Mouse (Mus musculus) MEL (cell line): ENCODE data around the gene Ttf2. TPM values are rescaled to one million over a fixed set of nuclear protein-coding genes. Genes with fewer than 3 reads are reported as not detected.

ENCODE experiments used
- DNase-seq: peaks from one replicate; pipeline ENCODE4 v3.0.0; 2011; ENCODE audit warnings: low read depth, low spot score
- H3K27ac ChIP-seq: 2 replicates; pipeline ENCODE4 v1.5.1; 2012; ENCODE audit warnings: low read depth, mild to moderate bottlenecking, control low read depth, low read length, moderate library complexity; ENCODE audit not compliant: control insufficient read depth
- H3K27me3 ChIP-seq, 2 experiments: fragments of 150-350 bp in 1 of 2; sonication (generic) in 1 of 2; 2 replicates each; pipeline ENCODE4 v1.6.1; 2012; ENCODE audit warnings: low read length in 2 of 2, mild to moderate bottlenecking in 2 of 2, improper control_type of control experiment in 1 of 2, moderate library complexity in 1 of 2; ENCODE audit not compliant: insufficient read depth in 2 of 2, control insufficient read depth in 1 of 2
- H3K36me3 ChIP-seq, 2 experiments: 2 replicates each; pipeline ENCODE4 v1.6.1; 2012 to 2014; ENCODE audit warnings: low read length in 2 of 2, improper control_type of control experiment in 1 of 2, inconsistent platforms in 1 of 2, mild to moderate bottlenecking in 1 of 2; ENCODE audit not compliant: insufficient read depth in 2 of 2, control insufficient read depth in 1 of 2
- H3K4me1 ChIP-seq, 2 experiments: fragments of 150-350 bp in 1 of 2; sonication (generic) in 1 of 2; 2 replicates each; pipeline ENCODE4 v1.6.1; 2012; ENCODE audit warnings: low read length in 2 of 2, improper control_type of control experiment in 1 of 2, mild to moderate bottlenecking in 1 of 2; ENCODE audit not compliant: insufficient read depth in 2 of 2, control insufficient read depth in 1 of 2
- H3K4me3 ChIP-seq, 2 experiments: fragments of 150-350 bp in 1 of 2; sonication (generic) in 1 of 2; 2 replicates each; pipeline ENCODE4 v1.5.1; 2012; ENCODE audit warnings: low read depth in 2 of 2, low read length in 2 of 2, mild to moderate bottlenecking in 2 of 2, moderate library complexity in 2 of 2, control low read depth in 1 of 2, improper control_type of control experiment in 1 of 2; ENCODE audit not compliant: control insufficient read depth in 1 of 2, insufficient read depth in 1 of 2
- H3K79me2 ChIP-seq: 2 replicates; pipeline ENCODE4 v1.6.1; 2012; ENCODE audit warnings: mild to moderate bottlenecking, low read length, moderate library complexity; ENCODE audit not compliant: control insufficient read depth, poor library complexity, insufficient read depth
- H3K9ac ChIP-seq: 2 replicates; pipeline ENCODE4 v1.6.1; 2012; ENCODE audit warnings: low read depth, mild to moderate bottlenecking, control low read depth, low read length, moderate library complexity; ENCODE audit not compliant: control insufficient read depth, poor library complexity, severe bottlenecking
- H3K9me3 ChIP-seq: fragments of 150-350 bp; sonication (generic); replicated peaks from 2 replicates; pipeline ENCODE4 v1.6.1; 2012; ENCODE audit warnings: mild to moderate bottlenecking, low read length, improper control_type of control experiment, moderate library complexity; ENCODE audit not compliant: insufficient read depth
- BHLHE40 ChIP-seq: IDR thresholded peaks from 2 replicates; pipeline ENCODE4 v1.6.1; 2012; ENCODE audit warnings: low read depth, mild to moderate bottlenecking, inconsistent platforms, low read length, improper control_type of control experiment, borderline replicate concordance
- E2F4 ChIP-seq: IDR thresholded peaks from 2 replicates; pipeline ENCODE4 v1.6.1; 2011; ENCODE audit warnings: low read depth, low read length, improper control_type of control experiment, borderline replicate concordance
- ELF1 ChIP-seq: IDR thresholded peaks from 2 replicates; pipeline ENCODE4 v1.6.1; 2014; ENCODE audit warnings: low read depth, mild to moderate bottlenecking, inconsistent platforms, low read length, improper control_type of control experiment, moderate library complexity
- GABPA ChIP-seq: IDR thresholded peaks from 2 replicates; pipeline ENCODE4 v1.6.1; 2012; ENCODE audit warnings: low read depth, mild to moderate bottlenecking, inconsistent platforms, low read length, improper control_type of control experiment, moderate library complexity
- GATA1 ChIP-seq: IDR thresholded peaks from 2 replicates; pipeline ENCODE4 v1.6.1; 2011; ENCODE audit warnings: low read depth, low read length, improper control_type of control experiment
- HCFC1 ChIP-seq: IDR thresholded peaks from 2 replicates; pipeline ENCODE4 v1.6.1; 2012; ENCODE audit warnings: low read depth, mild to moderate bottlenecking, inconsistent platforms, low read length, improper control_type of control experiment, moderate library complexity
- JUND ChIP-seq: IDR thresholded peaks from 2 replicates; pipeline ENCODE4 v1.6.1; 2011; ENCODE audit warnings: low read depth, mild to moderate bottlenecking, improper control_type of control experiment, low read length
- KAT2A ChIP-seq: conservative IDR thresholded peaks from 2 replicates; pipeline ENCODE4 v1.6.1; 2012; ENCODE audit warnings: low read depth, low read length, improper control_type of control experiment, inconsistent platforms
- MAFK ChIP-seq: IDR thresholded peaks from 2 replicates; pipeline ENCODE4 v1.6.1; 2011; ENCODE audit warnings: low read depth, mild to moderate bottlenecking, low read length, improper control_type of control experiment, borderline replicate concordance
- MAX ChIP-seq: IDR thresholded peaks from 2 replicates; pipeline ENCODE4 v1.6.1; 2011; ENCODE audit warnings: low read length, improper control_type of control experiment
- MAZ ChIP-seq: IDR thresholded peaks from 2 replicates; pipeline ENCODE4 v1.6.1; 2012; ENCODE audit warnings: low read depth, mild to moderate bottlenecking, inconsistent platforms, low read length, improper control_type of control experiment
- MXI1 ChIP-seq: IDR thresholded peaks from 2 replicates; pipeline ENCODE4 v1.6.1; 2011; ENCODE audit warnings: mild to moderate bottlenecking, low read depth, low read length, improper control_type of control experiment
- MYC ChIP-seq: IDR thresholded peaks from 2 replicates; pipeline ENCODE4 v1.6.1; 2011; ENCODE audit warnings: low read depth, mild to moderate bottlenecking, low read length, improper control_type of control experiment, moderate library complexity
- POLR2A ChIP-seq, 2 experiments: IDR thresholded peaks; 2 replicates each; pipeline ENCODE4 v1.6.1; 2011 to 2012; ENCODE audit warnings: low read length in 2 of 2, mild to moderate bottlenecking in 2 of 2, control low read depth in 1 of 2, improper control_type of control experiment in 1 of 2, low read depth in 1 of 2, moderate library complexity in 1 of 2; ENCODE audit not compliant: control insufficient read depth in 1 of 2, insufficient read depth in 1 of 2, poor library complexity in 1 of 2
- POLR2AphosphoS5 ChIP-seq: IDR thresholded peaks from 2 replicates; pipeline ENCODE4 v1.6.1; 2012; ENCODE audit warnings: low read depth, borderline replicate concordance, mild to moderate bottlenecking, inconsistent platforms, low read length, moderate library complexity, mixed read lengths
- RAD21 ChIP-seq: IDR thresholded peaks from 2 replicates; pipeline ENCODE4 v1.6.1; 2011; ENCODE audit warnings: mild to moderate bottlenecking, low read depth, low read length, improper control_type of control experiment
- SMC3 ChIP-seq: IDR thresholded peaks from 2 replicates; pipeline ENCODE4 v1.6.1; 2011; ENCODE audit warnings: low read depth, low read length, improper control_type of control experiment
- TAL1 ChIP-seq: IDR thresholded peaks from 2 replicates; pipeline ENCODE4 v1.6.1; 2012; ENCODE audit warnings: mild to moderate bottlenecking, inconsistent platforms, low read length, moderate library complexity, mixed read lengths
- UBTF ChIP-seq: IDR thresholded peaks from 2 replicates; pipeline ENCODE4 v1.6.1; 2012; ENCODE audit warnings: low read depth, mild to moderate bottlenecking, inconsistent platforms, low read length, improper control_type of control experiment, moderate library complexity, borderline replicate concordance; ENCODE audit not compliant: insufficient read depth
- USF1 ChIP-seq: IDR thresholded peaks from 2 replicates; pipeline ENCODE4 v1.6.1; 2014; ENCODE audit warnings: low read depth, mild to moderate bottlenecking, inconsistent platforms, low read length, improper control_type of control experiment, moderate library complexity
- ZKSCAN1 ChIP-seq: IDR thresholded peaks from 2 replicates; pipeline ENCODE4 v1.6.1; 2012; ENCODE audit warnings: low read depth, mild to moderate bottlenecking, inconsistent platforms, low read length, improper control_type of control experiment, moderate library complexity
- ZMIZ1 ChIP-seq: IDR thresholded peaks from 2 replicates; pipeline ENCODE4 v1.6.1; 2012; ENCODE audit warnings: low read depth, mild to moderate bottlenecking, inconsistent platforms, low read length, improper control_type of control experiment, moderate library complexity
- polyA plus RNA-seq, 2 experiments: library from polyadenylated mRNA; stranded (reverse) in 1 of 2; unstranded in 1 of 2; fragments of >175 nt in 1 of 2; fragments of >200 nt in 1 of 2; gene quantifications; 2 replicates each; pipeline versions ENCODE4 v1.2.1 to v1.2.4; 2012; ENCODE audit warnings: low replicate concordance in 2 of 2, low read depth in 1 of 2; ENCODE audit not compliant: insufficient read length in 2 of 2, insufficient read depth in 1 of 2, missing spikeins in 1 of 2
- total RNA-seq: library from RNA; depleted of rRNA; stranded (reverse); fragments of 300-350 nt; gene quantifications from 2 replicates; pipeline ENCODE4 v1.2.3, GENCODE M21; 2012

The Ttf2 gene
- total and polyA plus RNA-seq, 3 experiments, result 27.7 to 34.4 TPM; not detected in 1

DNA sequence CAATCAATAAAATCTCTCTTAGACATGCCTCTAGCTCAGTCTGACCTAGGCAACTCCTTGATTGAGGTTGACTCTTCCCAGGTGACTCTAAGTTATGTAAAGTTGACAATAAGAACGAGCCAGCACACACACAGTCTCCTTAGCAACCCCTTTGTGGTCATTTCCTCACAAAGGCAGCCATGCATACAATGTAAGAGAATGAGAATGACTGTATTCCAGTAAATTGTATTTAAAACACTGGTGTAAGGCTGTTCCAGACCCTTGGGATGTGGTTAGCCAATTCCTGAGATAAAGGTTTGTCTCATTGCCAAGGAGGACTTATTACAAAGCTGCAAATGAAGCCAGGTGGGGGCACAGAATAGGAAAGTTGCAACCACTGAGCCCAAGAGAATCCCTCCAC is 20.8 kb upstream of the Ttf2 start:
- Histone ChIP-seq H3K9me3 (no peaks in the 10 kb centered on the region), H3K4me1 (no peaks in the 10 kb centered on the region)
- TF ChIP-seq USF1 (no peak), RAD21 (no peak), ELF1 (no peak), MXI1 (no peak), KAT2A (no peak), UBTF (no peak), MAFK (no peak), HCFC1 (no peak), MAX (no peak), ZKSCAN1 (no peak), TAL1 (no peak), MAZ (no peak), POLR2A (IDR thresholded peaks at IDR 0.05; ENCODE audit: control insufficient read depth in 1 of 2, insufficient read depth in 1 of 2, low read depth in 1 of 2, low read length in 2 of 2, poor library complexity in 1 of 2) (no peak), E2F4 (no peak), SMC3 (no peak), MYC (no peak), POLR2AphosphoS5 (no peak), GATA1 (no peak), ZMIZ1 (no peak)
- TF ChIP-seq, all 39 proteins: peak for 0
- no peak overlapping the region for H3K4me3 ChIP-seq
- no peaks in the 10 kb centered on the region for H3K36me3 ChIP-seq
- no peak overlapping the region for H3K9ac ChIP-seq
- no peak overlapping the region for H3K27ac ChIP-seq
- 0 out of 4 replicates have a peak, but pooled peaks cover 0 to 3% of the 10 kb centered on the region in 2 experiments for H3K27me3 ChIP-seq
- no peaks in the 10 kb centered on the region for H3K79me2 ChIP-seq
- no peak for DNase-seq

- Histone ChIP-seq H3K36me3 (no peaks in the 10 kb centered on the region), H3K4me1 (no peaks in the 10 kb centered on the region), H3K27ac (no peak overlapping the region), H3K79me2 (no peaks in the 10 kb centered on the region), H3K9me3 (no peaks in the 10 kb centered on the region), H3K4me3 (no peak overlapping the region), H3K27me3 (0 out of 4 replicates have a peak, but pooled peaks cover 0 to 3% of the 10 kb centered on the region in 2 experiments), H3K9ac (no peak overlapping the region)
- no peak for DNase-seq
- TF ChIP-seq SMC3, result no peak
- TF ChIP-seq JUND, result no peak
- no peak for TF ChIP-seq E2F4
- no peak for TF ChIP-seq GABPA
- TF ChIP-seq POLR2AphosphoS5, result no peak
- TF ChIP-seq BHLHE40, result no peak
- TF ChIP-seq MAFK, result no peak
- no peak for TF ChIP-seq MAX
- TF ChIP-seq TAL1, result no peak
Observed at GRCm38 (mm10) chr3:100989417-100989816, 20.0 kb upstream of the Ttf2 start.
